Mouse (Mus musculus) naive thymus-derived CD4-positive, alpha-beta T cell, adult 2 months (primary cell): ENCODE data around the gene Ak1.
A peak's percentile ranks its signal among the peaks of the same experiment; 100 is the strongest.

Source experiments
- DNase-seq: peaks from one replicate; pipeline ENCODE4 v3.0.0-alpha.2; 2011; ENCODE audit warnings: low read depth

Gene Ak1

DNA sequence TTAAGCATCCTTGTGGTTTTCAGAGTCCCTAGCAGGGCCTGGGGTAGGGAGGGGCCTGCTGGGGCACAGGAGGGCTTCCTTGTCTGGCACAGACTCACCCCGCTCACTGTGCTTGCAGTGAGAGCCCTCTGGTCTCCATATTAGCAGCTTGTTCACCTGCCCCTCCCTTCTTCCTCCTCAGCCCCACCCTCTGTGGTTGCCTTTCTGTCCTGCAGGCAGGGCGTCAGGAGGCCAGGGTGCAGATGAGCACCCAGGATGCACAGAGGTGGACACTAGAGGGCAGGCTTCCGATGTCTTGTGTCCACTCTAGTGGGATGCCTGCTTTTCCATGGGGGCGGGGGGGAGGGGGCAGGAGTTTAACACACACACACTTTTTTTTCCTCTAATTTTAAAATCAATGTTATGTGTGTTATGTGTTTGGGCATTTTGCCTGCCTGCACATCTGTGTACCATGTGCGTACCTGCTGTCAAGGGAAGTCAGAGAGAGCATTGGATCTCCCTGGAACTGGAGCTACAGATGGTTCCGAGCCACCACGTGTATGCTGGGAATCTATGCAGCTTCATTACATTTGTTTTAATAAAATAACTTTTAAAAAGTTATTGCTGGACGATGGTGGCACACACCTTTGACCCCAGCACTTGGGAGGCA lies 20.0 kb upstream of the Ak1 start:
- DNase-seq = peak; percentile 48

DNA sequence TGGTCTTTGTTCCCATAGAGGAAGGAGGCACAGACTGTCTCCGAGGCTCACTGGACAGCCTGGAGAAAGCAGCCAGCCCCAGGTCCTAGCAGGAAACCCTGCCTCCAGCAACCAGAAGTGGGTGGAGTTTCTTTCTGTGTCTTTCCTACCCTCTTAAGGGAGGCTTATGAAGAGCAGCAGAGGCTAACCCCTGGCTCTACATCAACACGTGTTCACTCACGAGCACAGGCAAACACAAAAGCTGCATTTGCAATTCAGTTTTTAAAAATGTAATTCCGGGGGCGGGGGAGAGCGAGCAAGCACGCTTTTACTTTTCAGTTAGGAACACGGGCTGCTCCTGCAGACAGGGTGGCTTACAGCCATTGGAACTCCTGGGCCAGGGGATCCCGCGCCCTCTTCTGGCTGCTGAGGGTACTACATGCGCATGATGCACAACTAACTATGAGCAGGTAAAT lies 18.9 kb upstream of the Ak1 start:
- DNase-seq = peak; percentile 91

DNA sequence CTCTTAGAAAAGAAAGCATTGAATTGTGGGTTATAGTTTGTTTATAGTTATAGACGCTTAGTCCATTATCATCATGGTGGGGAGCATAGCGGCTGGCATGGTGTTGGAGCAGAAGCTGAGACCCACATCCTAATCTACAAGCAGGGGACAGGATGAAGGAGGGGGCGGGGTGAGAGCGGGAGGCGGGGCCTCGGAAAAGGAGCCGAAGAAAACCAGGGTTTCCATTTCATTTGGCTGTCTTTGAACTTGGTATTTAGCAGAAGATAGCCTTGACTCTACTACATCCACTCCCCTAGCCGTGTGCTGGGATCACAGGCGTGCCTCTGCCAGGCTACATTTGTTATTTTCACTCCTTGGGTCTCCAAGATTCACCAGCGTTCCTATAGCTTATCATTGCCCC lies 16.9 kb upstream of the Ak1 start:
- no peak for DNase-seq

DNA sequence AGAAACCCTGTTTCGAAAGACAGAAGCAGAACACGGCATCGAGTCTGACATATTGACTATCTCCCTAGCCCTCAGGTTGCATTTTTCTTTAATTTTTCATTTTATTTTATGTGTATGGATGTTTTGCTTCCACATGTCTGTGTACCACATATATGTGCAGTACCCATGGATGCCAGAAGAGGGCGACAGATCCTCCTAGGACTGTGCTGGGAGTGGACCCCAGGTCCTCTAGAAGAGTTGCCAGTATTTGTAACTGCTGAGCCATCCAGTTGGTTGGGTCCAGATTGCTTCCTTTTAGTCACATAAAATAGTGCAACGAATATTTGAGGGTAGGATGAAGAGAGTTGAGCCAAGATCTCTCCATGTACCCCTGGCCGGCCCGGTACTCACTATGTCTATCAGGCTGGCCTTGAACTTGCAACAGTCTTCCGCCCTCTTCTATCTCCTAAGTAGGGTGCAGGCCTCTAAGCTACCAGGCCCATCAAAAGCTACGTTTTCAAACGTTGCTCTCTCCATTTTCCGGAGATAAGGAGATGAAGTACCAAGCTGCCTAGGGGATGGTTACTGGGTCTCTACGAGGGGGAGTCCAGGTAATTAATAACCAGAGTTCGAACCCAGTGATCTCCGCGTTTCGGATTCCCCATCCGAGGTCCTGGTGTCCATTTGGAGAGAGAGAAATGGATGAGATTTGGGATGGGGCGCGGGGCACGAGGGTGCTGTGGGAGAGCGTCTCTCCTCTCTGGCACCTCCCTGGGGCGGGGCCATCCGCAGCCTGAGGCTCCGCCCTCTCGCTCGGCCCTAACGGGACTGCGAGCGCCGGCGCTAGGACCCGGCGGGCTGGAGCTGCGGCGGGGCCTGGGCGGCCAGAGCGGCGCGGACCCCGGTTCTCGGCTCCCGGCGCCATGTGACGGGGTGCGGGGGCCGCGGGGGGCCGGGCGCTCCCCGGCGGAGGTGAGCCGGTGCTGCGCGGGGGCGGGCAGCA lies 15.1 kb upstream of the Ak1 start:
- DNase-seq = peak; percentile 71

DNA sequence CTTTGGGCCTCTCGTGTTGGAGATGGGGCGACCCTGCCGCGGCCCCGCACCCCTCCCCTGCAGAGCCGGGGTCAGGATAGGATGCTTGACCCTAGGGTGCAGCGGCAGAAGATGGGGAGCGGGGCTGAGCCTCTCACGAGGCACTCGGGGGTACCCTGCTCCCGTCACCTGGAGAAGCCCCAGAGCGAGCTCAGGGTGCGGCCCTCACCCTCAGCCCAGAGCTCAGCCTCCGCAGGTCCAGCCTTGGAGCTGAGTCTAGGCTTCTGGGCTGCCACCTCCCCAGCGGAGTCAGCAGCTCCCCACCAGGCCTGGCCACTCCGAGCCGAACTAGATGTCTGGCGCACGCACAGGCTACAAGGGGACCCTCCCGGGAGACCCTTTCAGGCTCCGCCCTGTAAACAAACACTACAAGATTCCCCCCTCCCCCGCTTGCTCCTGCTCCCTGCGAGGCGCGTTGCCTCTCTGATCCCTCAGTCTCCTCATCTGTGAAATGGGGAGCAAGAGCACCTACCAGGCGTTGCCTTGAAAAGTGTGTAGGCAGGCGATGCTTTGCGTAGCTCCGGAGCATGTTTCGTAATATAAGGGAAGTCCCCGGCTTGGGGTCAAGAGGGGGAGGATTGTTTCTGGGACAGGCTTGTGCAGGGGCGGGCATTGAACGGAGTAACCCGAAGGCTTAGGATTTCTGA lies 14.2 kb upstream of the Ak1 start:
- peak; percentile 56 for DNase-seq

DNA sequence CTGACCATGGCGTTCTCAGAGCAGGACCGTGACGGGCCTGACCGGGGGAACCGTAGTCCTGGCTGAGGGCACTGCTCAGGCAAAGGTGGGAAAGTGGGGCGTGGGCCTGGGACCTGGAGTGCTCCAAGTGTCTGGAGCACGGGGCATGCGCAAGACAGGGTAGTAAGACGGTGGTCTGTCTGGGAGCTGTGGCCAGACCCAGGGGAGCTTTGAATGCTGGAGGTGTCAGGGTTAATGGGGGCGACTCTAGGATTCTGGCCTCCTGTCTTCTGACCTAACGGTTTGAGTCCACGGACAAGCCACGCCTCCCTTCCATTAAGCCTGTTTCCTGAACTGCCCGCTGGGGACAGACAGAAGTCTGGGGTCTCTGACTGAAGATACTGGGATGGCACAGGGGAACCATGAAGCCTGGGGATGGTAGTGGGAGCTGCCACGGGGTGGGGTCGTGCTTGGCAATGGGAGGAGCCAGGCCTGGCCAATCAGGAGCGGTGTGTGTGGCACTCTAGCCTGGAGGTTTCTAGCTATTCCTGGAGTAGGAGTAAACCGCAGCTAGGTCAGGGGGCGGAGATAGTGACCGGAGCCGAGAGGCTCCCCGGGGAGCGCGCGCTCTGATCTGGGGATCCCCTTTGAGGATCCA lies 13.3 kb upstream of the Ak1 start:
- peak; percentile 26 for DNase-seq

DNA sequence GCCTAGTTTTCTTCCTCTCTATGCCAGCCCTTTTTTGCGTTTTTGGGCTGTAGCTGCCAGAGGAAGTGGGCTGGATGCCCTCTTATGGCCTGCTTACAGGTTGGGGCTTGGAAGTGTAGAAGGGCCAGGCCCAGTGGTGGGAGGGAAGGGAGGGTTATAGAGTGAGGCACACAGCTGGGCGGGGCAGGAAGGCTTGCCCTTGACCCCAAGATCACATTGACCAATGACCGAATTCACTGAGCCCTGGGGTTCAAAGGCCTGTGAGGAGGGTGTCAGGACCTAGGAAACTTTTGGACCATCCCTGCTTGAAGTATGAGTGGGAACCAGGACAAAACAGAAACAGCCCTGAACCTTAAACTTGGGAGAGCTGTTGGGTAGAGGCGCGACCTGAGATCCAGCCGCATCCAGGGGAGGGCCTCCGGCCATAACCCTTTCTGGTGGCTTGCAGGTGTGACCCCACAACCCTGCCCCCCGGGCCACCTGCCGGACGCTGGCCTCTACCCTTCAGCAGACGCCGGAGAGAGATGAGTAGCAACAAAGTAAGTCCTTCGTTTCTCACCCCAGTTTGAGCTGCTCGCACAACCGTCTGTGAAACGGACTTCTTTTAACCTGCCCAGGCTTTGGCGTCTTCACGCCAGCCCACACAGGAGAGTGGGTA lies 12.7 kb upstream of the Ak1 start:
- DNase-seq = peak; percentile 33

DNA sequence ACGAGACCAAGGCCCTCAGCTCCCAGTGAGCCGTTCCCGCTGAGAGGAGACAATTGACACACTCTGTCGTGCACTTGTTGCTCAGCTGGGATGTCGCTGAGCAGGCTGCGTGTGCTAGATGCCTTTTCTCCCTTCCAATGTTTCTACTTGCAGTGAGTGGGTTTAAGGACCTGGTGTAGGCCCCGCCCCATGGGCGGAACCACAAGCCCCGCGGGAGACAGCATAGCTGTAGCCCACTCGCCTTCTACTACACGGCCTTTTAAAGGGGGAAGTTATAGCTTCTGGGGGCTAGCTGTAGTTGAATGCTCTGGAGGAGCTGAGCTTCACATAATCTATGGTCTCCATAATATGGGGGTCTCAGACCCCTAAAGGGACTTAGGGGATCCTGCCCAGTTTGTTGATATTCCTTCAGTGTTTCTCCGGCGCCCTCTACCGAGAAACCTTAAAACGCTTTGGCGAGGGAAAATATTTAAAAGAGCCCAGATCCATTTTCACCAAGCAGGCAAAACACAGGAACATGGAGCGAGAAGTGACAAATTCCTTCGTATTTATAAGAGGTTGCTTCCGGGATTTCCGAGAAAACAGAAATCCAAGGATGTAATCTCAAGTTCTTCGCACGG lies 10.8 kb upstream of the Ak1 start:
- DNase-seq = peak; percentile 41

DNA sequence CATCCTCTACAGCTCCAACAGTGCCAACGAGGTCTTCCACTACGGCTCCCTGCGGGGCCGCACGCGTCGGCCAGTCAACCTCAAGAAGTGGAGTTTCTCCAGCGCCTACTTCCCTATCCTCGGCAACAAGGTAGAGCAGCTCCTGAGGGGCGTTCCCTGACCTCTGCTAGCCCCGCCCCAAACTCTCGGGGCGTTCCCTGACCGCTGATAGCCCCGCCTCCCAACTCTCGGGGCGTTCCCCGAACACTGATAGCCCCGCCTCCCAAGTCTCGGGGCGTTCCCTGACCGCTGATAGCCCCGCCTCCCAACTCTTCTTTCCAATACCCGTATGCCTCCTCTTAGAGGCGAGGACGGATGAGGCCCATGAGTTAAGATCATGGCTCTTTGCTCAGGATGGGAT lies 9.3 kb upstream of the Ak1 start:
- no peak for DNase-seq

DNA sequence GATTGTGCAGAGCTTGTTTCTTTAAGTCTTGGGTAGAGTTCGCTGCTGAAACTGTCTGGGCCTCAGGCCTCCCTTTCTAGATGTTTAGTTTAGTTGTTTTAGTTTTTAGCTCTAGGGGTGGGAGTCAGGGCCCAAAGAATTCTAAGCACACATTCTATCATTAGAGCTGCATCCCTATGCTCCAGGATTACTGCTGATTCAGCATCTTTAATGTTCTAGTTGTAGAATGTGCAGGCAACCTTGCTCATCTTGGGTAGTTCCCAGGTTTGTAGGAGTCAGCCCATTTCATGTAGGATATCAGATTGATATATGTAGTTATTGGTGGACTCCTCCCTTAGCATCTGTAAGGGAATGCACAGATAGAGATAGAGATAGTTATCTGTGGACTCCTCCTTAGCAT lies 4.4 kb upstream of the Ak1 start:
- no peak for DNase-seq

DNA sequence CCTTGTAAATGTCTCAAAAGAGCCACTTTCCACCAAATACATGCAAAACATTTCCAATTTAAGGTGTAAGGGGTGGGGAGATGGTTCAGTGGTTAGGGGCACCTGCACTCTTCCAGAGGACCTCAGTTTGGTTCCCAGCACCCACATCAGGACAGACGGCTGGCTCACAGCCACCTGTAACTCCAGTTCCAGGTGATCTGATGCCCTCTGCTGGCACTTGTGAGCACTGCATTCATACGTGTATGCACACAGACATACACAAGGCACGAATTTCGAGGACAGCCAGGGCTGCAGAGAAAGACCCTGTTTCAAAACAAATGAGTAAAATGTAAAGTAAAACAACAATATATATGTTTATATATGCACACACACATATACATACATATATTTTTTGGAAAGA lies 4.0 kb upstream of the Ak1 start:
- no peak for DNase-seq

DNA sequence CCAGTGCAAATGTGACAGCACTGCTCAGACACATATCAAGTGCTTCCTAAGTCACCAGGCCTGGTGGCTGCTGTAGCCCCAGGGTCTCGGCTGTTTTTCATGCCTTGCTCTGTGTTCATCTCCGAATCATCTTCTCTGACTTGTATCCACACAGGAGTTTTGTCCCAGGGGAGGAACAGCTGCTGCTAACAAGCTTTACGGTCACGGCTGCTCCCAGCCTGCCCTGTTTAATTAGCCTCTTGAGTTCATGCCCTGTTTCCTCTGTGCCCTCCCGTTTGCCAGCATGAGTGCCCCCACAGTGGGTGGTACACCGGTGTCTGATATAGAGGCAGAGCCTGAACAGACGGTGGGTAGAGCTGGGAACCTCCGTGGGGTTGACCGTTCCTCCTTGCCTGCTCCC lies 3.5 kb upstream of the Ak1 start:
- DNase-seq = no peak

DNA sequence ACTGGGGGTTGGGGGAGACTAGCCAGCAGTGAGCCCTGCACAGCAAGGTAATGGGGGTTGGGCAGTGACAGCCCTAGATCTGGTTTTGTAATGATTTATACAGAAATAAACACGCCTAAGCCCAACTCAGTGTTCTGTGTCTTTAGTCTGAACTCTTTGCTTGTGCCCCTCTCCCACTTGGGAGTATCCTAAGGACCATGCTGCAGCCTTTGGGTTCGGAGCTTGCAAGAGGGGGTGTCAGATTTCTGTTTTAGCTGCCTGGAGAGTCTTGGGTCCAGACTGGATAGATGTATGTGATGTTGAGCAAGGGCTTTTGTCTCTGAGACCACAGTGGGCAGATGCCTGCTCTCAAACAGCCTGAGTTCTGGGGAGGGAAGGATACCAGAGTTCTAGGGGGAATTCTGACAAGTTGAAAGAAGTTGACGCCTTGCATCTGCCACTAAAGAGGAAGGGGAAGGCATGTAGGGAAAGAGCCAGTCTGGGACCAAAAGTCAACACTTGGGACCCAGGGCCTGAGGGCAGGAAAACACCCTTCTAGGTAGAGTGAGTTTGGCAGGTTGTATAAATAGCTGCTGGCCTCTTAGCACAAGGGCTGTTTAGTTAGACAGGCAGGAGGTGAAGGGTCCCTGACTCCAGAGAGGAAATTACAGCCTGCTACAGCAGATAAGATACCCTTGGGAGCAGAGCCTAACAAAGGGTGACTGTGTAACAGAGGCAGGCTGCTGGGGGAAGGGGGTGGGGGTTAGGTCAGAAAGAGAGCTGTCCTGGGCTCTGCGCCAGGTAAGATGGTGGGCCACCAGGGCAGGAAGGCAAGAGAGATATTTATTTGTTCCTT lies 659 bp upstream of the Ak1 start:
- no peak for DNase-seq

DNA sequence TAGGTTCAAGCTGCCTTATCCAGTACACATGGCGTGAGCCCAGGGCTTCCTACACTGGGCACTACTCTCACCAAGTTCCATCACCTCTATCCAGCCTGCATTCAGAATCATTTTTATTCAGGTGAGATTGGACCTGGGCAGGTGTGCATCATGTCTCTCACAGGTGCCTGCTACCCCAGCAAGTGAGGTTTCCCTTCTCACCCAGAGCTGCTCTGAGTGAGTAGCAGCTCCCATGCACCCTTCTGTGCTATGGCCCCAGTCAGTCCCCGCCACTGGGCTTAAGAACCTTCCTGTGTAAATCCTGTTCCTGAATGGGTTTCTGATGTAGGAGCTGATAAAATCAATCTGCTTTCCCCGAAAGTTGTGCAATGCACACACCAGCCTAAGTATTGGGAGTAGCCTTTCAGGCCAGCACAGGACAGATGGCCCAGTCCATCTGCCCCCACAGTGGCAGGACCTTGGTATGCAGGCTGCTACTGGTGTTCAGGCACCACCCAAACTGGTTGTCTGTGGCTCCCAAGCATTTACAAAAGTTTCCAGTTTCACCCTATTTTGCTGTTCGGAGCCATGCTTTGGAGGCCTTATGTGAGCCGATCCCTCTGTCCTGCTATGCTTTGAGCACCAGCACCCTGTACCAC lies 2.7 kb downstream of the Ak1 start:
- DNase-seq = no peak

DNA sequence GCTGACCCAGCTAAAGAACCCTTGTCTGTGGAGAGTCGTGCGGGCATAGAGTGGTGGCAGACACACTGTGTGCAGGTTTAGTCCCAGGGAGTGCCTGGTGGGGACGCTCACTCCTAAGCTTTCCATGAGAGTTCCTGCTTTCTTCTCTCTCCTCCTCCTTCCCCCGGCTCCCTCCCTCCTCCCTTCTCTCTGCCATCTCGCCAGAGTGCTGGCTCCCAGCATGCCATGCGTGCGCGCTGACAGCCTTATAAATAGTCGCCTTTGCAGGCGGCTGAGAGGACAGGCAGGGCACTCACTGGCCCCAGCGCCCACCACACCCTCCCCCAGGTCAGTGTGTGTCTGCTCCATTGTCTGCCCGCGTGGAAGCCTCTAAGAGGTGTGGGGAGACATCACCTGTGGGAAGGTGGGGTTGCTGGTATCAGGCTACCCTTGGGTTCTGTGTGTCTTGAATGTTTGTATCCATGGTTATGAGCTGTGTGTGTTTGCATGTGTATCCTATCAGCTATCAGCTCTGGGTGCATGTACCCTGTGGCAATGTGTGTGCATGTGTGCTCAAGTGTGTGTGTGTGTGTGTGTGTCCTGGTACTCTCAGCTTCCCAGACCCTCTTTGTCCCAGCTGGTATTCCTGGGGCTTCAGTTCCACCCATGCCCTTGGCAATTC lies 3.8 kb downstream of the Ak1 start:
- no peak for DNase-seq

DNA sequence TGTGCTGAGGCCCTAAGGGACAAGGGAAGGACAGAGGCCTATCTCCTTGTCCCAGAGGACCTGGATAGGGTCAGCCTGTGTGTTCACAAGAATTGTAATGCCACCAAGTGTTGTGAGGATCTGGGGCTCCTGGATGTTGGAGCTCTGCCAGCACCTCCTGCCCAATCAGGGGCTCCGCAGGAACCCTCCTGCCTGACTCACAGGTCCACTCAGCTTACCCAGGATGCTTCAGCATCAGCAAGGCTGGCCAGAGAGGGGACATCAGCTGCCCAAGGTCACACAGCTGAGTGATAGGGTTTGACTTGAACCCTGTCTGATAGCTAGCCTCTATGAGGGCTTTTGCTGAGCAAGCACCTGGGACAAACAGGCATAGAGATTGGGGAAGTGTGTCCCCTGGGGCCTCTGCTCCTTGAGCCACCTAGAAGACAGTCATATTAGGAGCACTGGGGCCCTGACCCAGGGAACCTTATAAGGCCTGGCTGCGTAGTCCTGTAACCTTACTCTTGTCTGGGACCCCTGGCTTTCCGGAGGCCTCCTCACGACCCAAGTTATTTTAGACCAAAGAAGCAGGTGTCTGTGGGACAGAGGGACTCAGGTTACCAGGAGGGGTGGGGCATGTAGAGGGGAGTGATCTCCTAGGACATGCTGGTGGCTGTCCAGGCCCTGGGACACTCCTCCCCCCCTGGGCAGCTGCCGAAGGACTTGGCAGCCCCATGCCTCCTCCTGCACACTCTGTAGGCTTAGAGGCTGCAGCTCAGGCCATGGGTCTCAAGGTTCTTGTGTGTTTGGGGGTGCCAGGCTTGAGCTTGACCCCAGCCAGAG lies 4.5 kb downstream of the Ak1 start:
- DNase-seq = no peak

DNA sequence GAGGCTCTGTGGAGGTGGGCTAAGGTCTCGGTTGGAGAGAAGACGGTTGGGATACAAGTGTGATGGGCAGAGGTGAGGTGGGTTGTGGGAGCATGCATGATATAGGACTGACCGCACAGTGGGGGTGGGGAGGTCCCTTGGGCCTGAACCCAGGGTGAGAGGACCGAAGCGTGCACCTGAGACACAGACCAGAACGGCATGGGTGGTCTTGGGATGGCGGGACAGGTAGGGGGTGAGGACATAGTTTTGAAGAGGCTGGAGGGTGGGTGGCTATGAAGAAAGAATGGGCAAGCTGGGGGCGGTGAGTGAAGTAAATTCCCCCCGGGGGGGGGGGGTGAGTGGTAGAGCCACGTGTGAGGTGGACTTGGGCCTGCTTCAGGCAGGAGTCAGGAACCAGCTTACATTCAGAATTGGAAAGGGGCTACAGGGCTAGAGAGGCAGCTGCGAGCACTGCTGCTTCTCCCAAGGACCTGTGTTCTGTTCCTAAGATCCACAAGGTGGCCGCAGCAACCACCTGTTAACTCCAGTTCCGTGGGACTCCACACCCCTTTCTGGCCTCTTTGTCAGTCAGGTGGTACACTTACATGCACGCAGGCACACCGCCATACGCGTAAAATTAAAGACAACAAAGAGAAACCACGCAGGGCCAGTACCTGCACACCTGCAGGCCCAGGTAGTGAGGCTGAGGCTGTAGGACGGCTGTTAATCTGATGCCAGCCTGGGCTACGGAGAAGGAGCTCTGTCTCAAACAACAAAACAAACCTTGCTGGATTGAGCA lies 5.9 kb downstream of the Ak1 start:
- no peak for DNase-seq
